Mouse (Mus musculus): ENCODE measurements around the gene Olfr1495. TPM values are rescaled to one million over a fixed set of nuclear protein-coding genes. Genes with fewer than 3 reads are reported as not detected.
"Not testable (repeated sequence)": the region's sequence is repeated elsewhere in the genome, so short reads cannot be mapped to it uniquely, and the experiment has no call there.

Olfr1495 gene
- polyA plus RNA-seq (2014; fragmentation: Nextera tagmentation; extraction: Ambion mirVana) = not detected in 2 replicates

GRCm38 (mm10) chr19:13764306-13764705 is at the start of gene Olfr1495:
Gene Olfr1495, plus strand, starts transcription at chr19:13764606.
- WGBS = 86% methylated on average over 3 of the region's 3 CpGs
- H3K4me2 ChIP-seq (replicated peaks; ENCODE audit: low read depth, low read length) = no peak within 1 kb of the TSS
- no peak for ATAC-seq (ENCODE audit: low FRiP score)
- no peak within 1 kb of the TSS for H3K27ac ChIP-seq (ENCODE audit: low read depth, low read length)
- no peak within 1 kb of the TSS for H3K9ac ChIP-seq (ENCODE audit: low read depth, low read length)
- no peaks in the 10 kb centered on the region for H3K4me1 ChIP-seq (replicated peaks; ENCODE audit: control insufficient read depth, insufficient read depth, low read length)
- no peaks in the 10 kb centered on the region for H3K36me3 ChIP-seq (ENCODE audit: control insufficient read depth, insufficient read depth, low read length)
- no peak for DNase-seq (ENCODE audit: low spot score)
- H3K27me3 ChIP-seq (ENCODE audit: control insufficient read depth, insufficient read depth, low read length) = no peaks in the 10 kb centered on the region
- H3K4me3 ChIP-seq (ENCODE audit: low read depth, low read length) = no peak within 1 kb of the TSS
- H3K9me3 ChIP-seq (ENCODE audit: control insufficient read depth, low read length) = no peaks in the 10 kb centered on the region

- DNase-seq (ENCODE audit: low spot score) = no peak
- H3K9me3 ChIP-seq (ENCODE audit: control insufficient read depth, low read length) = peaks cover 2% of the 10 kb centered on the region; the same call in 1 of the 2 replicates
- no peaks in the 10 kb centered on the region for H3K36me3 ChIP-seq (ENCODE audit: control insufficient read depth, insufficient read depth, low read length)
- H3K27ac ChIP-seq (ENCODE audit: low read depth, low read length) = no peak within 1 kb of the TSS
- H3K9ac ChIP-seq (ENCODE audit: low read depth, low read length) = no peak within 1 kb of the TSS
- H3K4me2 ChIP-seq (replicated peaks; ENCODE audit: low read depth, low read length) = no peak within 1 kb of the TSS
- WGBS = 63% methylated on average over 2 of the region's 2 CpGs
- no peak within 1 kb of the TSS for H3K4me3 ChIP-seq (ENCODE audit: low read depth, low read length)
- H3K4me1 ChIP-seq (replicated peaks; ENCODE audit: control insufficient read depth, insufficient read depth, low read length) = no peaks in the 10 kb centered on the region
- H3K27me3 ChIP-seq (ENCODE audit: control insufficient read depth, insufficient read depth, low read length) = no peaks in the 10 kb centered on the region
- ATAC-seq (ENCODE audit: low FRiP score) = no peak
Observed at GRCm38 (mm10) chr19:13722978-13723377, 41.4 kb upstream of the Olfr1495 start, which contains the start of gene Olfr1493-ps1. Gene Olfr1493-ps1, plus strand, starts transcription at chr19:13723278.

GRCm38 (mm10) chr19:13739428-13739827 is 25.0 kb upstream of the Olfr1495 start, which contains the start of gene Olfr1494:
Gene Olfr1494, plus strand, starts transcription at chr19:13739728.
- 93% methylated on average over 4 of the region's 4 CpGs for WGBS
- Histone ChIP-seq H3K27me3 (ENCODE audit: control insufficient read depth, insufficient read depth, low read length) (no peaks in the 10 kb centered on the region), H3K36me3 (ENCODE audit: control insufficient read depth, insufficient read depth, low read length) (no peaks in the 10 kb centered on the region), H3K4me2 (replicated peaks; ENCODE audit: low read depth, low read length) (no peak within 1 kb of the TSS), H3K9ac (ENCODE audit: low read depth, low read length) (no peak within 1 kb of the TSS), H3K9me3 (ENCODE audit: control insufficient read depth, low read length) (no peaks in the 10 kb centered on the region), H3K27ac (ENCODE audit: low read depth, low read length) (no peak within 1 kb of the TSS), H3K4me3 (ENCODE audit: low read depth, low read length) (no peak within 1 kb of the TSS), H3K4me1 (replicated peaks; ENCODE audit: control insufficient read depth, insufficient read depth, low read length) (no peaks in the 10 kb centered on the region)
- ATAC-seq (ENCODE audit: low FRiP score) = no peak
- DNase-seq (ENCODE audit: low spot score) = no peak

- 100% methylated on average over 1 of the region's 1 CpGs for WGBS
- ATAC-seq (ENCODE audit: low FRiP score) = no peak
- no peaks in the 10 kb centered on the region for H3K4me1 ChIP-seq (replicated peaks; ENCODE audit: control insufficient read depth, insufficient read depth, low read length)
- no peak overlapping the region for H3K9ac ChIP-seq (ENCODE audit: low read depth, low read length)
- no peak for DNase-seq (ENCODE audit: low spot score)
- H3K27me3 ChIP-seq (ENCODE audit: control insufficient read depth, insufficient read depth, low read length) = no peaks in the 10 kb centered on the region
- no peak overlapping the region for H3K4me2 ChIP-seq (replicated peaks; ENCODE audit: low read depth, low read length)
- no peak overlapping the region for H3K27ac ChIP-seq (ENCODE audit: low read depth, low read length)
- H3K9me3 ChIP-seq (ENCODE audit: control insufficient read depth, low read length) = no peaks in the 10 kb centered on the region
- H3K36me3 ChIP-seq (ENCODE audit: control insufficient read depth, insufficient read depth, low read length) = no peaks in the 10 kb centered on the region
- no peak overlapping the region for H3K4me3 ChIP-seq (ENCODE audit: low read depth, low read length)
Observed at GRCm38 (mm10) chr19:13749366-13749765, 15.0 kb upstream of the Olfr1495 start.

- no peaks in the 10 kb centered on the region for H3K9me3 ChIP-seq (ENCODE audit: control insufficient read depth, low read length)
- H3K4me1 ChIP-seq (replicated peaks; ENCODE audit: control insufficient read depth, insufficient read depth, low read length) = no peaks in the 10 kb centered on the region
- H3K36me3 ChIP-seq (ENCODE audit: control insufficient read depth, insufficient read depth, low read length) = no peaks in the 10 kb centered on the region
- H3K27me3 ChIP-seq (ENCODE audit: control insufficient read depth, insufficient read depth, low read length) = no peaks in the 10 kb centered on the region
- no peak overlapping the region for H3K9ac ChIP-seq (ENCODE audit: low read depth, low read length)
- H3K4me3 ChIP-seq (ENCODE audit: low read depth, low read length) = no peak overlapping the region
- no peak for ATAC-seq (ENCODE audit: low FRiP score)
- no peak for DNase-seq (ENCODE audit: low spot score)
- WGBS = 92% methylated on average over 9 of the region's 9 CpGs
- H3K27ac ChIP-seq (ENCODE audit: low read depth, low read length) = no peak overlapping the region
- H3K4me2 ChIP-seq (replicated peaks; ENCODE audit: low read depth, low read length) = no peak overlapping the region
Observed at GRCm38 (mm10) chr19:13768565-13769276, 4.3 kb downstream of the Olfr1495 start.

GRCm38 (mm10) chr19:13777578-13777977 is 13.2 kb downstream of the Olfr1495 start, which contains the start of gene Olfr1496:
Gene Olfr1496, plus strand, starts transcription at chr19:13777878.
- H3K9me3 ChIP-seq (ENCODE audit: control insufficient read depth, low read length) = no peaks in the 10 kb centered on the region
- no peaks in the 10 kb centered on the region for H3K4me1 ChIP-seq (replicated peaks; ENCODE audit: control insufficient read depth, insufficient read depth, low read length)
- no peak within 1 kb of the TSS for H3K4me2 ChIP-seq (replicated peaks; ENCODE audit: low read depth, low read length)
- no peaks in the 10 kb centered on the region for H3K36me3 ChIP-seq (ENCODE audit: control insufficient read depth, insufficient read depth, low read length)
- H3K4me3 ChIP-seq (ENCODE audit: low read depth, low read length) = no peak within 1 kb of the TSS
- ATAC-seq (ENCODE audit: low FRiP score) (no peak), DNase-seq (ENCODE audit: low spot score) (no peak)
- WGBS = 85% methylated on average over 1 of the region's 1 CpGs
- no peak within 1 kb of the TSS for H3K9ac ChIP-seq (ENCODE audit: low read depth, low read length)
- no peak within 1 kb of the TSS for H3K27ac ChIP-seq (ENCODE audit: low read depth, low read length)
- H3K27me3 ChIP-seq (ENCODE audit: control insufficient read depth, insufficient read depth, low read length) = no peaks in the 10 kb centered on the region

- Histone ChIP-seq H3K4me2 (replicated peaks; ENCODE audit: low read depth, low read length) (no peak within 1 kb of the TSS), H3K4me3 (ENCODE audit: low read depth, low read length) (no peak within 1 kb of the TSS), H3K36me3 (ENCODE audit: control insufficient read depth, insufficient read depth, low read length) (no peaks in the 10 kb centered on the region), H3K27me3 (ENCODE audit: control insufficient read depth, insufficient read depth, low read length) (no peaks in the 10 kb centered on the region), H3K9me3 (ENCODE audit: control insufficient read depth, low read length) (no peaks in the 10 kb centered on the region), H3K27ac (ENCODE audit: low read depth, low read length) (no peak within 1 kb of the TSS), H3K9ac (ENCODE audit: low read depth, low read length) (no peak within 1 kb of the TSS), H3K4me1 (replicated peaks; ENCODE audit: control insufficient read depth, insufficient read depth, low read length) (no peaks in the 10 kb centered on the region)
- ATAC-seq (ENCODE audit: low FRiP score) = no peak
- DNase-seq (ENCODE audit: low spot score) = no peak
Observed at GRCm38 (mm10) chr19:13798102-13798501, 33.7 kb downstream of the Olfr1495 start, which contains the start of gene Olfr1497. Gene Olfr1497, minus strand, starts transcription at chr19:13798202.

GRCm38 (mm10) chr19:13805486-13805885 is 41.1 kb downstream of the Olfr1495 start:
- not testable (repeated sequence) for H3K4me3 ChIP-seq (ENCODE audit: low read depth, low read length); H3K4me2 ChIP-seq (replicated peaks; ENCODE audit: low read depth, low read length); DNase-seq (ENCODE audit: low spot score); H3K36me3 ChIP-seq (ENCODE audit: control insufficient read depth, insufficient read depth, low read length); H3K4me1 ChIP-seq (replicated peaks; ENCODE audit: control insufficient read depth, insufficient read depth, low read length); H3K27ac ChIP-seq (ENCODE audit: low read depth, low read length); H3K9ac ChIP-seq (ENCODE audit: low read depth, low read length); ATAC-seq (ENCODE audit: low FRiP score); H3K27me3 ChIP-seq (ENCODE audit: control insufficient read depth, insufficient read depth, low read length); H3K9me3 ChIP-seq (ENCODE audit: control insufficient read depth, low read length)
- WGBS = 68% methylated on average over 1 of the region's 1 CpGs

GRCm38 (mm10) chr19:13812823-13813222 is 48.4 kb downstream of the Olfr1495 start:
- WGBS = 66% methylated on average over 2 of the region's 2 CpGs
- no peaks in the 10 kb centered on the region for H3K27me3 ChIP-seq (ENCODE audit: control insufficient read depth, insufficient read depth, low read length)
- H3K36me3 ChIP-seq (ENCODE audit: control insufficient read depth, insufficient read depth, low read length) = no peaks in the 10 kb centered on the region
- no peaks in the 10 kb centered on the region for H3K9me3 ChIP-seq (ENCODE audit: control insufficient read depth, low read length)
- H3K9ac ChIP-seq (ENCODE audit: low read depth, low read length) = no peak overlapping the region
- DNase-seq (ENCODE audit: low spot score) (no peak), ATAC-seq (ENCODE audit: low FRiP score) (no peak)
- no peak overlapping the region for H3K27ac ChIP-seq (ENCODE audit: low read depth, low read length)
- H3K4me3 ChIP-seq (ENCODE audit: low read depth, low read length) = no peak overlapping the region
- H3K4me1 ChIP-seq (replicated peaks; ENCODE audit: control insufficient read depth, insufficient read depth, low read length) = no peaks in the 10 kb centered on the region
- no peak overlapping the region for H3K4me2 ChIP-seq (replicated peaks; ENCODE audit: low read depth, low read length)
